Mouse (Mus musculus): ENCODE measurements around the gene Adcy9.

The Adcy9 gene

GRCm38 (mm10) chr16:4320856-4321255 lies 99.4 kb downstream of the Adcy9 start:
- DNase-seq (ENCODE audit: low read depth, low spot score) = no peak

GRCm38 (mm10) chr16:4318001-4318526 lies 102.2 kb downstream of the Adcy9 start:
- no peak for DNase-seq (ENCODE audit: low read depth, low spot score)

GRCm38 (mm10) chr16:4316094-4316474 lies 104.2 kb downstream of the Adcy9 start:
- peak; percentile 12 for DNase-seq (ENCODE audit: low read depth, low spot score)

- no peak for DNase-seq (ENCODE audit: low read depth, low spot score)
Measured at GRCm38 (mm10) chr16:4315352-4316093, 104.8 kb downstream of the Adcy9 start.

GRCm38 (mm10) chr16:4314891-4315290 lies 105.4 kb downstream of the Adcy9 start:
- DNase-seq (ENCODE audit: low read depth, low spot score) = no peak

GRCm38 (mm10) chr16:4312018-4312417 lies 108.3 kb downstream of the Adcy9 start:
- DNase-seq (ENCODE audit: low read depth, low spot score) = no peak

GRCm38 (mm10) chr16:4311608-4312007 lies 108.7 kb downstream of the Adcy9 start:
- no peak for DNase-seq (ENCODE audit: low read depth, low spot score)

- no peak for DNase-seq (ENCODE audit: low read depth, low spot score)
Measured at GRCm38 (mm10) chr16:4307795-4308194, 112.5 kb downstream of the Adcy9 start.

- DNase-seq (ENCODE audit: low read depth, low spot score) = no peak
Measured at GRCm38 (mm10) chr16:4304176-4304922, 115.9 kb downstream of the Adcy9 start.

- no peak for DNase-seq (ENCODE audit: low read depth, low spot score)
Measured at GRCm38 (mm10) chr16:4303554-4303953, 116.7 kb downstream of the Adcy9 start.

- no peak for DNase-seq (ENCODE audit: low read depth, low spot score)
Measured at GRCm38 (mm10) chr16:4300280-4300679, 120.0 kb downstream of the Adcy9 start.

GRCm38 (mm10) chr16:4293259-4293658 lies 127.0 kb downstream of the Adcy9 start:
- DNase-seq (ENCODE audit: low read depth, low spot score) = no peak

- no peak for DNase-seq (ENCODE audit: low read depth, low spot score)
Measured at GRCm38 (mm10) chr16:4289507-4289906, 130.8 kb downstream of the Adcy9 start.

- no peak for DNase-seq (ENCODE audit: low read depth, low spot score)
Measured at GRCm38 (mm10) chr16:4286593-4286992, 133.7 kb downstream of the Adcy9 start.

GRCm38 (mm10) chr16:4285257-4285656 lies 135.0 kb downstream of the Adcy9 start:
- no peak for DNase-seq (ENCODE audit: low read depth, low spot score)

GRCm38 (mm10) chr16:4283267-4283851 lies 136.9 kb downstream of the Adcy9 start:
- no peak for DNase-seq (ENCODE audit: low read depth, low spot score)

GRCm38 (mm10) chr16:4281470-4281869 lies 138.8 kb downstream of the Adcy9 start:
- DNase-seq (ENCODE audit: low read depth, low spot score) = no peak

GRCm38 (mm10) chr16:4280949-4281348 lies 139.3 kb downstream of the Adcy9 start:
- no peak for DNase-seq (ENCODE audit: low read depth, low spot score)

GRCm38 (mm10) chr16:4279601-4280000 lies 140.7 kb downstream of the Adcy9 start:
- no peak for DNase-seq (ENCODE audit: low read depth, low spot score)

- DNase-seq (ENCODE audit: low read depth, low spot score) = no peak
Measured at GRCm38 (mm10) chr16:4276621-4277020, 143.7 kb downstream of the Adcy9 start.

GRCm38 (mm10) chr16:4276151-4276550 lies 144.1 kb downstream of the Adcy9 start:
- DNase-seq (ENCODE audit: low read depth, low spot score) = no peak

GRCm38 (mm10) chr16:4273702-4274476 lies 146.4 kb downstream of the Adcy9 start:
- no peak for DNase-seq (ENCODE audit: low read depth, low spot score)
